Mouse (Mus musculus): ENCODE data around the gene Smap2. TPM values are rescaled to one million over a fixed set of nuclear protein-coding genes. Genes with fewer than 3 reads are reported as not detected.
"Not testable (repeated sequence)": the region's sequence is repeated elsewhere in the genome, so short reads cannot be mapped to it uniquely, and the experiment has no call there.

Smap2 gene
- total RNA-seq (2014; rRNA removed; ENCODE audit: low replicate concordance) (18.9 and 20.9 TPM in 2 replicates), polyA plus RNA-seq (2015; fragmentation: Nextera tagmentation; extraction: Ambion mirVana) (6.9 and 7.5 TPM in 2 replicates)

DNA sequence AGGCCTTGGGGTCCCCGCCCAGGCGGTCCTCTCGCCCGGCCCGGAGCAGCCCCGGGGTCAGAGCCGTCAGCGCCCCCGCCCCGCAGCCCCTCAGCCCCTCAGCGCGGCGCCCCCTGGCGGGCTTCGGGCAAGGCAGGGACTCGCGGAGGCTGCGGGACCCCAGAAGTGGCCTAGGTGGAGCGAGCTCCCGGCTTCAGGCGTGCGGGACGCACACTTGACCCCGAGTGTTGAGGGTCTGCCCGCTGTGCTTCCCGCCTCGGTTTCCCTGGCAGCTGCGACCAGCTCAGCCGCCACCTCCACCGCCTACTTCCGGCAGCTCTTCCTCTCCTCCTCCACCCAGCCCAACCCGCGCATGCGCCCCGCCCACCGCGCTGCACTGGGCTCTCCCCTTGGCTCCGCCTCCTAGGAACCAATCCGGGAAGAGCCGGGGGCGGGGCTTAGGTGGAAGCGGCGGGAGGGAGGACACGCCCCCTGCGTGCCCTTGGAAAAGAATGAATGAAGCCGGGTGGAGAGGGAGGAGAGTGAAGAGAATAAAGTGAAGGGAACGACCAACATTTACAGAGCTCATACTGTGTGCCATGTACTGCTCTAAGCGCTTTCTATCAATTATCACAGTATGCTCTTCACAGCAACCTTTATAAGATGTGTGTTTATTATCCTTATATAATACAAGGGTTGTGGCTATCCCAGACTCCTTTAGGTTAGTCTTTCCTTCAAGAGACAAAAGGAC is at the start of gene Smap2:
Gene Smap2 (minus strand): TSS at position 320 of the 730 bp plus-strand sequence.
- H3K27ac ChIP-seq (ENCODE audit: low read depth), result peak within 1 kb of the TSS; percentile 74
- peak; percentile 99 for ATAC-seq (ENCODE audit: insufficient read depth, low read depth)
- TF ChIP-seq EP300 (IDR thresholded peaks at IDR 0.05; ENCODE audit: low read depth), result no peak
- TF ChIP-seq CTCF (IDR thresholded peaks at IDR 0.05; ENCODE audit: low read depth), result peak; percentile 52
- under 1% methylated on average over 37 of the region's 48 CpGs for WGBS
- H3K27me3 ChIP-seq (ENCODE audit: control insufficient read depth, insufficient read depth, low read length), result no peaks in the 10 kb centered on the region
- H3K36me3 ChIP-seq (replicated peaks; ENCODE audit: control insufficient read depth, insufficient read depth, low read length), result no peaks in the 10 kb centered on the region
- H3K4me2 ChIP-seq (ENCODE audit: low read depth, low read length), result peak within 1 kb of the TSS; percentile 97
- DNase-seq (ENCODE audit: low spot score), result peak; percentile 98
- peak within 1 kb of the TSS; percentile 87 for H3K9ac ChIP-seq (replicated peaks; ENCODE audit: low read depth, low read length)
- peaks cover 21% of the 10 kb centered on the region for H3K4me1 ChIP-seq (ENCODE audit: control insufficient read depth, insufficient read depth)
- no peaks in the 10 kb centered on the region for H3K9me3 ChIP-seq (replicated peaks; ENCODE audit: control insufficient read depth, low read length)
- peak within 1 kb of the TSS; percentile 96 for H3K4me3 ChIP-seq (ENCODE audit: low read depth, low read length)

GRCm38 (mm10) chr4:121065336-121065735 is 48.3 kb upstream of the Smap2 start:
- no peaks in the 10 kb centered on the region for H3K27me3 ChIP-seq (ENCODE audit: control insufficient read depth, insufficient read depth, low read length)
- H3K9me3 ChIP-seq (replicated peaks; ENCODE audit: control insufficient read depth, low read length), result no peaks in the 10 kb centered on the region
- H3K36me3 ChIP-seq (replicated peaks; ENCODE audit: control insufficient read depth, insufficient read depth, low read length), result peaks cover 47% of the 10 kb centered on the region
- H3K4me1 ChIP-seq (ENCODE audit: control insufficient read depth, insufficient read depth), result no peaks in the 10 kb centered on the region
- no peak overlapping the region for H3K9ac ChIP-seq (replicated peaks; ENCODE audit: low read depth, low read length)
- WGBS, result 44% methylated on average over 2 of the region's 2 CpGs
- peak; percentile 57 for ATAC-seq (ENCODE audit: insufficient read depth, low read depth)
- no peak for DNase-seq (ENCODE audit: low spot score)
- TF ChIP-seq CTCF (IDR thresholded peaks at IDR 0.05; ENCODE audit: low read depth) (no peak), EP300 (IDR thresholded peaks at IDR 0.05; ENCODE audit: low read depth) (no peak)
- H3K4me2 ChIP-seq (ENCODE audit: low read depth, low read length), result no peak overlapping the region
- H3K4me3 ChIP-seq (ENCODE audit: low read depth, low read length), result no peak overlapping the region
- H3K27ac ChIP-seq (ENCODE audit: low read depth), result no peak overlapping the region

- not testable (repeated sequence) for H3K4me3 ChIP-seq (ENCODE audit: low read depth, low read length); H3K4me1 ChIP-seq (ENCODE audit: control insufficient read depth, insufficient read depth); DNase-seq (ENCODE audit: low spot score); H3K4me2 ChIP-seq (ENCODE audit: low read depth, low read length); H3K27ac ChIP-seq (ENCODE audit: low read depth); ATAC-seq (ENCODE audit: insufficient read depth, low read depth); H3K27me3 ChIP-seq (ENCODE audit: control insufficient read depth, insufficient read depth, low read length); H3K9me3 ChIP-seq (replicated peaks; ENCODE audit: control insufficient read depth, low read length); H3K9ac ChIP-seq (replicated peaks; ENCODE audit: low read depth, low read length)
- WGBS, result 58% methylated on average over 10 of the region's 10 CpGs
- H3K36me3 ChIP-seq (replicated peaks; ENCODE audit: control insufficient read depth, insufficient read depth, low read length), result peaks cover 28% of the 10 kb centered on the region
Measured at GRCm38 (mm10) chr4:121059218-121059617, 42.2 kb upstream of the Smap2 start.

DNA sequence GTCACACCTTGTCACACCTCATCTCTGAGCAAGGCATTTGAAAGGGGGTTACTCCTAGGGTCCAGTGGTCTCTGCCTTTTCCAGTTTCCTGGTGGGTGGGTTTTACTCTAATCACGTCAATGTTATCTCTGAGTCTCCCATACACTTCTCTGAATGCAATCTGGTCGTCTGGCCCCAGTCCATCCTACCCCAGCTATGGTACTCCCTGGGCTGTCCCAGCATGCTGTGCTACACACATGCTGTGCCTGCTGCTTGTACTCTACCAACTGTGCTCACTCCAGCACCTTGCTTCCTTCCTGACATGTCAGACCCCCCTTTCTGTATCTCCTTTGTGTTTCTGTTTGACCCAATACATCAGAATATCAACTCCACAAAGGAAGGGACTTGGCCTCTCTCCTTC is 40.0 kb upstream of the Smap2 start:
- ATAC-seq (ENCODE audit: insufficient read depth, low read depth), result no peak
- peaks cover 9% of the 10 kb centered on the region for H3K27me3 ChIP-seq (ENCODE audit: control insufficient read depth, insufficient read depth, low read length)

GRCm38 (mm10) chr4:121056342-121056741 is 39.3 kb upstream of the Smap2 start:
- H3K36me3 ChIP-seq (replicated peaks; ENCODE audit: control insufficient read depth, insufficient read depth, low read length), result peaks cover 19% of the 10 kb centered on the region
- H3K9ac ChIP-seq (replicated peaks; ENCODE audit: low read depth, low read length), result no peak overlapping the region
- H3K4me3 ChIP-seq (ENCODE audit: low read depth, low read length), result no peak overlapping the region
- DNase-seq (ENCODE audit: low spot score), result no peak
- 0 out of 2 replicates have a peak, but pooled peaks cover 9% of the 10 kb centered on the region for H3K4me1 ChIP-seq (ENCODE audit: control insufficient read depth, insufficient read depth)
- WGBS, result 49% methylated on average over 3 of the region's 3 CpGs
- no peak overlapping the region for H3K27ac ChIP-seq (ENCODE audit: low read depth)
- no peaks in the 10 kb centered on the region for H3K9me3 ChIP-seq (replicated peaks; ENCODE audit: control insufficient read depth, low read length)
- H3K4me2 ChIP-seq (ENCODE audit: low read depth, low read length), result no peak overlapping the region
- peaks cover 9% of the 10 kb centered on the region for H3K27me3 ChIP-seq (ENCODE audit: control insufficient read depth, insufficient read depth, low read length)
- no peak for ATAC-seq (ENCODE audit: insufficient read depth, low read depth)
- peak; percentile 37 for TF ChIP-seq CTCF (IDR thresholded peaks at IDR 0.05; ENCODE audit: low read depth)
- TF ChIP-seq EP300 (IDR thresholded peaks at IDR 0.05; ENCODE audit: low read depth), result no peak

More for the DNA sequence above, 40.0 kb upstream of the Smap2 start:
- Histone ChIP-seq H3K36me3 (replicated peaks; ENCODE audit: control insufficient read depth, insufficient read depth, low read length) (peaks cover 22% of the 10 kb centered on the region), H3K9me3 (replicated peaks; ENCODE audit: control insufficient read depth, low read length) (no peaks in the 10 kb centered on the region), H3K4me2 (ENCODE audit: low read depth, low read length) (no peak overlapping the region), H3K9ac (replicated peaks; ENCODE audit: low read depth, low read length) (no peak overlapping the region), H3K4me3 (ENCODE audit: low read depth, low read length) (no peak overlapping the region), H3K4me1 (ENCODE audit: control insufficient read depth, insufficient read depth) (0 out of 2 replicates have a peak, but pooled peaks cover 5% of the 10 kb centered on the region), H3K27ac (ENCODE audit: low read depth) (no peak overlapping the region)
- TF ChIP-seq EP300 (IDR thresholded peaks at IDR 0.05; ENCODE audit: low read depth) (no peak), CTCF (IDR thresholded peaks at IDR 0.05; ENCODE audit: low read depth) (no peak)
- DNase-seq (ENCODE audit: low spot score), result no peak
- 36% methylated on average over 2 of the region's 2 CpGs for WGBS
